Mouse (Mus musculus) midbrain, embryonic 15.5 days (tissue): ENCODE data around the gene Sh2d6. TPM values are rescaled to one million over a fixed set of nuclear protein-coding genes. Genes with fewer than 3 reads are reported as not detected.
A peak's percentile ranks its signal among the peaks of the same experiment; 100 is the strongest.

Experiments
- ATAC-seq: fragments of 200-750 bp; cut with Nextera tagmentation; replicated peaks from 2 replicates; pipeline ENCODE4 v1.8.0; 2017; ENCODE audit warnings: moderate TSS enrichment
- H3K27ac ChIP-seq: fragments of 300-500 bp; sonication (generic); 2 replicates; pipeline ENCODE4 v1.5.1; 2015; ENCODE audit warnings: mild to moderate bottlenecking, inconsistent platforms
- H3K27me3 ChIP-seq: fragments of 300-500 bp; sonication (generic); replicated peaks from 2 replicates; pipeline ENCODE4 v1.6.1; 2015; ENCODE audit warnings: inconsistent platforms
- H3K36me3 ChIP-seq: fragments of 300-500 bp; sonication (generic); replicated peaks from 2 replicates; pipeline ENCODE4 v1.6.1; 2015; ENCODE audit warnings: inconsistent platforms
- H3K4me1 ChIP-seq: fragments of 300-500 bp; sonication (generic); 2 replicates; pipeline ENCODE4 v1.6.1; 2015; ENCODE audit warnings: inconsistent platforms
- H3K4me2 ChIP-seq: fragments of 300-500 bp; sonication (generic); 2 replicates; pipeline ENCODE4 v1.6.1; 2015; ENCODE audit warnings: inconsistent platforms, mild to moderate bottlenecking, moderate library complexity
- H3K4me3 ChIP-seq: fragments of 300-500 bp; sonication (generic); 2 replicates; pipeline ENCODE4 v1.5.1; 2015; ENCODE audit warnings: mild to moderate bottlenecking, inconsistent platforms
- H3K9ac ChIP-seq: fragments of 300-500 bp; sonication (generic); 2 replicates; pipeline ENCODE4 v1.6.1; 2015; ENCODE audit warnings: mild to moderate bottlenecking, inconsistent platforms
- H3K9me3 ChIP-seq: fragments of 300-500 bp; sonication (generic); 2 replicates; pipeline ENCODE4 v1.6.1; 2016; ENCODE audit warnings: inconsistent platforms
- WGBS: fragments of 180-500 bp; shearing (Covaris S2); methylation state at CpG from one replicate; pipeline ENCODE4 v1.1.7; 2015; ENCODE audit warnings: mixed read lengths; 5-methylcytosine and 5-hydroxymethylcytosine counted together
- polyA plus RNA-seq: library from polyadenylated mRNA; unstranded; fragments of >200 nt; fragmentation: Nextera tagmentation; extraction: Ambion mirVana; gene quantifications from 2 replicates; pipeline ENCODE4 v1.2.1, GENCODE M21; 2015

The Sh2d6 gene
- polyA plus RNA-seq = 0.65 and 0.91 TPM in 2 replicates

- peak within 1 kb of the TSS; percentile 98 for H3K27ac ChIP-seq
- H3K4me2 ChIP-seq = no peak within 1 kb of the TSS
- H3K9me3 ChIP-seq = no peaks in the 10 kb centered on the region
- H3K4me1 ChIP-seq = peaks cover 33% of the 10 kb centered on the region
- no peak within 1 kb of the TSS for H3K9ac ChIP-seq
- H3K4me3 ChIP-seq = no peak within 1 kb of the TSS
- H3K27me3 ChIP-seq = no peaks in the 10 kb centered on the region
- 91% methylated on average over 5 of the region's 5 CpGs for WGBS
- no peak for ATAC-seq
- H3K36me3 ChIP-seq = no peaks in the 10 kb centered on the region
These were observed at the start of gene Sh2d6 for GRCm38 (mm10) chr6:72521607-72522006. Sh2d6 (minus strand) TSS chr6:72521707.

GRCm38 (mm10) chr6:72570644-72571397 is 49.3 kb upstream of the Sh2d6 start:
- H3K4me2 ChIP-seq = no peak overlapping the region
- H3K27ac ChIP-seq = no peak overlapping the region
- no peak for ATAC-seq
- H3K4me3 ChIP-seq = no peak overlapping the region
- no peak overlapping the region for H3K9ac ChIP-seq
- no peaks in the 10 kb centered on the region for H3K9me3 ChIP-seq
- peaks cover 2% of the 10 kb centered on the region; the same call in 1 of the 2 replicates for H3K4me1 ChIP-seq
- 88% methylated on average over 10 of the region's 10 CpGs for WGBS
- H3K36me3 ChIP-seq = no peaks in the 10 kb centered on the region
- no peaks in the 10 kb centered on the region for H3K27me3 ChIP-seq

- Histone ChIP-seq H3K4me2 (no peak overlapping the region), H3K4me1 (peaks cover 5% of the 10 kb centered on the region; the same call in 1 of the 2 replicates), H3K9me3 (no peaks in the 10 kb centered on the region), H3K36me3 (no peaks in the 10 kb centered on the region), H3K27ac (no peak overlapping the region), H3K9ac (no peak overlapping the region), H3K4me3 (no peak overlapping the region), H3K27me3 (no peaks in the 10 kb centered on the region)
- 92% methylated on average over 10 of the region's 10 CpGs for WGBS
- no peak for ATAC-seq
These were observed 47.2 kb upstream of the Sh2d6 start for GRCm38 (mm10) chr6:72568736-72569135.

DNA sequence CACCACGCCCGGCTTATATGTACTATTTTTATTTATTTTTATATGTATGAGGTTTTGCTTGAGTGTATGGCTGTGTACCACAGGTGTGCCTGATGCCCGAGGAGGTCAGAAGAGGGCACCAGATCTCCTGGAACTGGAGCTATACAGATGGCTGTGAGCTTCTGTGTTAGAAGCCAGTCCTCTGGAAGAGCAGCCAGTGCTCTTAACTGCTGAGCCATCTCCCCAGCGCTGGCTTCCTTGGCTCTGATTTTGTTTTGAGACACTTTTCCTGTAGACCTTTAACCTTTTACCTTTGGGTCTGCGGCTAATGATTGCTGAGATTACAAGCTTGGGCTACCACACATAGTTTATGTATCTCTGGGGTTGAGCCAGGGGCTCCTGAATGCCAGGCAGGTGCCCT is 46.0 kb upstream of the Sh2d6 start:
- Histone ChIP-seq H3K4me3 (no peak overlapping the region), H3K9me3 (no peaks in the 10 kb centered on the region), H3K27me3 (no peaks in the 10 kb centered on the region), H3K4me2 (no peak overlapping the region), H3K27ac (no peak overlapping the region), H3K4me1 (peaks cover 5% of the 10 kb centered on the region; the same call in 1 of the 2 replicates), H3K9ac (no peak overlapping the region), H3K36me3 (no peaks in the 10 kb centered on the region)
- ATAC-seq = no peak
- 81% methylated on average over 5 of the region's 5 CpGs for WGBS

DNA sequence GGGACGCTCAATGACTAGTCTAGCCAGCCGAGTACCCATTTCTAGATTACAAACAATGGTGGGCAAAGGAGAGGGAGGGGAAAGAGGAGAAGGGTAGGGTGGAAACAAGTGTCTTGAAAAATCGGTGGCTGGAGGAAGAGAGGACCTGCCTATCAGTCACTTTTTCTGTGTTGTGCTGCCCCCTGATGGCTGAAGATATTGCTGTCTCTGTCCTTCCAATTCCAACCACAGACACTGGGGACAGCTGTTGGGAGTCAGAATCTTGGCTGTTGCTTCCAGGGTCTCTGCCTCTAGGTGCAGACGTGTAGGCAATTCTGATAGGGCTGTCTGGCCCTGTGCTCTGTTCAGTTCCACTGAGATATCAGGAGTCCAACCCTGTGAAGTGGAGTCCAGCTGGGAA is 44.5 kb upstream of the Sh2d6 start:
- ATAC-seq = peak; percentile 87
- no peaks in the 10 kb centered on the region for H3K36me3 ChIP-seq
- 3% methylated on average over 4 of the region's 4 CpGs for WGBS
- H3K4me3 ChIP-seq = no peak overlapping the region
- peak overlapping the region; percentile 28; the same call in 1 of the 2 replicates for H3K4me2 ChIP-seq
- H3K9me3 ChIP-seq = no peaks in the 10 kb centered on the region
- H3K4me1 ChIP-seq = peaks cover 5% of the 10 kb centered on the region; the same call in 1 of the 2 replicates
- peak overlapping the region; percentile 38; the same call in 1 of the 2 replicates for H3K27ac ChIP-seq
- no peaks in the 10 kb centered on the region for H3K27me3 ChIP-seq
- 0 out of 2 replicates have a peak overlapping the region, but pooled peaks have one; percentile 12 for H3K9ac ChIP-seq

DNA sequence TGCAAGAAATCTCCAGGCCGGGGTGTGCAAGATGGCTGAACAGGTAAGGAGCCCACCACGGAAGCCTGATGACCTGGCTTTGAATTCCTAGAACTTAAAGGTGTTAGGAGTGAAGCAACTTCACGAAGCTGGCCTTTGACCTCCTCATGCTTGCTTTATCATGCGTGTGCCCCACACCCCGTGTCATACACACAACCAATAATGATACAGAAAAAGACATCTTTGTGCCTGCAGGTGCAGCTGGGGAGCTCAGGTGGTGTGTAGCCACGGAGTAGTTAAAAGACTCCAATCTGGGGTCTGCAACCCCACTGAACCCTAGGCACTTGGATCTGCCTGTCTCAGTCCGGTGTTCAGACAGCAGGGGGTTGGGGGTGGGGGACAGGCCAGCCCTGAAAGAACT is 44.0 kb upstream of the Sh2d6 start:
- H3K9ac ChIP-seq = 0 out of 2 replicates have a peak overlapping the region, but pooled peaks have one; percentile 12
- no peak overlapping the region for H3K4me3 ChIP-seq
- ATAC-seq = peak; percentile 43
- peaks cover 5% of the 10 kb centered on the region; the same call in 1 of the 2 replicates for H3K4me1 ChIP-seq
- no peaks in the 10 kb centered on the region for H3K27me3 ChIP-seq
- no peaks in the 10 kb centered on the region for H3K36me3 ChIP-seq
- H3K9me3 ChIP-seq = no peaks in the 10 kb centered on the region
- peak overlapping the region; percentile 28; the same call in 1 of the 2 replicates for H3K4me2 ChIP-seq
- H3K27ac ChIP-seq = peak overlapping the region; percentile 38; the same call in 1 of the 2 replicates
- 73% methylated on average over 7 of the region's 7 CpGs for WGBS

DNA sequence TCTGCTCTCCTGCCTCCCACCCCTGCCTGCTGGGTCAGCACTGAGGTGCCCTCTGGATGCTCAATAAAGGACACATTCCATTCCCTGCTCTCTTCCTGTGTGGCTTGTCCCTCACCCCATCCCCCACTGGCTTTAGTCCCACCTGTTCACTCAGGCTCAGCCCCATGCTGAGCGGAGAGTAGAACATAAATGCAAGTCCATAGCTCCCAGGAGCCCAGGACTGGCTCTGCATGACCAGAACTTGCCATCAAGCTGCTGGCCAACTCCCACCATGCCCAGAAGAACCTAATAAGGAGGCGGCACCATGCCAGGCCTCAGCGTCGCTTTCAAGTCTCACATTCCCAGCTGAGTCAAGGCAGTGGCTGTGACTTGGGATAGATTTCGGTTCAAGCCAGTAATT is 41.4 kb upstream of the Sh2d6 start:
- H3K9ac ChIP-seq = no peak overlapping the region
- H3K27ac ChIP-seq = no peak overlapping the region
- no peaks in the 10 kb centered on the region for H3K27me3 ChIP-seq
- H3K9me3 ChIP-seq = no peaks in the 10 kb centered on the region
- H3K36me3 ChIP-seq = no peaks in the 10 kb centered on the region
- WGBS = 82% methylated on average over 5 of the region's 5 CpGs
- H3K4me3 ChIP-seq = no peak overlapping the region
- peaks cover 5% of the 10 kb centered on the region; the same call in 1 of the 2 replicates for H3K4me1 ChIP-seq
- H3K4me2 ChIP-seq = no peak overlapping the region
- no peak for ATAC-seq

DNA sequence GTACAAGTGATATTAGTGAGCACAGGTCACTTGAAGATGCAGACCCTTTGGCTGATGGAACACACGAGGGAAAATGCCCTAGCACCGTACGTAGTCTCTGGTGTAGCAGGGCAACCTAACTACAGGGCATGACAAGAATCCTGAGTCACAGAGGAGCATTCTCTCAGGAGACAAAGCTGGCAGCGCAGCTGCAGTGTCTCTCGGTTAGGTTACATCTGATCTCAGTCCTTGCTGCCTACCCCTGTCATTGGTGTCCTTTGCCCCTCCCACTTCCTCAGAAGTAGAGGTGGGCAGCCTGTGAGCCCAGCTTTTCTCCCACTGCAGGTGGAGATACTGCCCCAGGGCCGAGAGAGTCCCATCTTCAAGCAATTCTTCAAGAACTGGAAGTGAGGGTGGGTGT is 41.0 kb upstream of the Sh2d6 start:
- Histone ChIP-seq H3K27ac (no peak overlapping the region), H3K4me3 (no peak overlapping the region), H3K9me3 (no peaks in the 10 kb centered on the region), H3K27me3 (no peaks in the 10 kb centered on the region), H3K36me3 (no peaks in the 10 kb centered on the region), H3K9ac (no peak overlapping the region), H3K4me2 (no peak overlapping the region), H3K4me1 (peaks cover 5% of the 10 kb centered on the region; the same call in 1 of the 2 replicates)
- ATAC-seq = no peak
- 35% methylated on average over 6 of the region's 6 CpGs for WGBS

DNA sequence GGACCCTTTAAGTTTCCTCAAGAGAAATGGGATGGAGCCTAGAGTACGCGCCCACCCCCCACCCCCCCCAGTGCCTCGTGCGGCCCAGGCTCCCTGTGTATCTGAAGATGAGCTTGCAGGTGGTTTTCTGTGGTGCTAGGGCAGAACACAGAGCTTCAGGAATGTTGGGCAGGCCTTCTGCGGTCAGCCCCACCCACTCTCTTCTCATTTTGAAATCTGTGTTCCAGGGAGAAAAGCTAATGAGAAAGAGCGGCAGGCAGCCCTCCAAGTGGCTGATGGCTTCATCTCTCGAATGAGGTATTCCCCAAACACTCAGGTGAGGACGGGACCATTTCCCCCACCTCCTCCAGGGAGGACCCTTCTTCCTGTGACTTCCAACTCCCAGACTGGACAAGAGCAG is 39.3 kb upstream of the Sh2d6 start:
- Histone ChIP-seq H3K27ac (no peak overlapping the region), H3K9me3 (no peaks in the 10 kb centered on the region), H3K4me1 (peaks cover 3% of the 10 kb centered on the region; the same call in 1 of the 2 replicates), H3K9ac (no peak overlapping the region), H3K4me3 (no peak overlapping the region), H3K4me2 (no peak overlapping the region), H3K27me3 (no peaks in the 10 kb centered on the region), H3K36me3 (no peaks in the 10 kb centered on the region)
- 74% methylated on average over 8 of the region's 8 CpGs for WGBS
- no peak for ATAC-seq

DNA sequence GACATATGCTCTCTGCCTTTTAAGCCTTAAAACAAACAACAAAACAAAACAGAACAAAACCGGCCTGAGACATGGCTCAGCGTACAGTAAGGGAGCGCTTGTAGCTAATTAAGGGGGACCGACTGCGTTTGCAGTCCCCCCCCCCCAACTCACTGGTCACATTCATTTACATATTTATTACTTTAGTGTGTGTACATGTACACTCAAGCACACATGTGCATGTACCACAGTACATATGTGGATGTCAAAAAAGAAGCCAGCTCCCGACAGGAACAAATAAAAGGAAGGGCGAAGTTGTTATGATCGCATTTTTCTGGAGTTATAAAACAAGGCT is 31.5 kb upstream of the Sh2d6 start:
- Histone ChIP-seq H3K4me3 (peak overlapping the region; percentile 37), H3K9me3 (no peaks in the 10 kb centered on the region), H3K27ac (peak overlapping the region; percentile 29), H3K4me2 (peak overlapping the region; percentile 70), H3K9ac (peak overlapping the region; percentile 16), H3K4me1 (peaks cover 17% of the 10 kb centered on the region), H3K36me3 (no peaks in the 10 kb centered on the region), H3K27me3 (no peaks in the 10 kb centered on the region)
- WGBS = 18% methylated on average over 8 of the region's 8 CpGs
- no peak; the same call in 1 of the 2 replicates for ATAC-seq

GRCm38 (mm10) chr6:72552171-72553078 is 30.9 kb upstream of the Sh2d6 start:
- Histone ChIP-seq H3K4me3 (peak overlapping the region; percentile 37), H3K4me1 (peaks cover 17% of the 10 kb centered on the region), H3K36me3 (no peaks in the 10 kb centered on the region), H3K27me3 (no peaks in the 10 kb centered on the region), H3K9me3 (no peaks in the 10 kb centered on the region), H3K9ac (peak overlapping the region; percentile 16), H3K27ac (peak overlapping the region; percentile 29), H3K4me2 (peak overlapping the region; percentile 70)
- peak; percentile 83 for ATAC-seq
- WGBS = 13% methylated on average over 27 of the region's 27 CpGs

GRCm38 (mm10) chr6:72550503-72551100 is 29.1 kb upstream of the Sh2d6 start:
- Histone ChIP-seq H3K27me3 (no peaks in the 10 kb centered on the region), H3K9ac (no peak overlapping the region)

More at GRCm38 (mm10) chr6:72550503-72551100, 29.1 kb upstream of the Sh2d6 start:
- Histone ChIP-seq H3K27ac (no peak overlapping the region), H3K4me2 (no peak overlapping the region), H3K9me3 (no peaks in the 10 kb centered on the region), H3K4me1 (peaks cover 17% of the 10 kb centered on the region), H3K36me3 (no peaks in the 10 kb centered on the region), H3K4me3 (no peak overlapping the region)
- 89% methylated on average over 10 of the region's 10 CpGs for WGBS
- ATAC-seq = no peak
